Mouse (Mus musculus) midbrain, embryonic 12.5 days (tissue): ENCODE results near the gene Msmb. TPM values are rescaled to one million over a fixed set of nuclear protein-coding genes. Genes with fewer than 3 reads are reported as not detected.
"Not testable (repeated sequence)": the region's sequence is repeated elsewhere in the genome, so short reads cannot be mapped to it uniquely, and the experiment has no call there.

Experiments
- ATAC-seq: fragments of 200-750 bp; cut with Nextera tagmentation; 2 replicates; pipeline ENCODE4 v1.8.0; 2017; ENCODE audit warnings: low read depth, moderate TSS enrichment, moderate library complexity; ENCODE audit not compliant: low FRiP score
- H3K27ac ChIP-seq: fragments of 300-500 bp; sonication (generic); replicated peaks from 2 replicates; pipeline ENCODE4 v1.5.1; 2016; ENCODE audit warnings: mild to moderate bottlenecking
- H3K27me3 ChIP-seq: fragments of 300-500 bp; sonication (generic); 2 replicates; pipeline ENCODE4 v1.6.1; 2016; ENCODE audit warnings: mild to moderate bottlenecking
- H3K36me3 ChIP-seq: fragments of 300-500 bp; sonication (generic); 2 replicates; pipeline ENCODE4 v1.6.1; 2016
- H3K4me1 ChIP-seq: fragments of 300-500 bp; sonication (generic); 2 replicates; pipeline ENCODE4 v1.6.1; 2016
- H3K4me2 ChIP-seq: fragments of 300-500 bp; sonication (generic); replicated peaks from 2 replicates; pipeline ENCODE4 v1.6.1; 2016; ENCODE audit warnings: mild to moderate bottlenecking, moderate library complexity
- H3K4me3 ChIP-seq: fragments of 300-500 bp; sonication (generic); 2 replicates; pipeline ENCODE4 v1.5.1; 2016; ENCODE audit warnings: mild to moderate bottlenecking
- H3K9ac ChIP-seq: fragments of 300-500 bp; sonication (generic); replicated peaks from 2 replicates; pipeline ENCODE4 v1.6.1; 2016; ENCODE audit warnings: mild to moderate bottlenecking, moderate library complexity
- H3K9me3 ChIP-seq: fragments of 300-500 bp; sonication (generic); 2 replicates; pipeline ENCODE4 v1.6.1; 2016; ENCODE audit warnings: mild to moderate bottlenecking
- WGBS: fragments of 180-500 bp; shearing (Covaris S2); methylation state at CpG from one replicate; pipeline ENCODE4 v1.1.7; 2016; 5-methylcytosine and 5-hydroxymethylcytosine counted together
- polyA plus RNA-seq: library from polyadenylated mRNA; unstranded; fragments of >200 nt; fragmentation: Nextera tagmentation; extraction: Ambion mirVana; gene quantifications from 2 replicates; pipeline ENCODE4 v1.2.1, GENCODE M21; 2016

Msmb gene
- polyA plus RNA-seq = not detected in 2 replicates

DNA sequence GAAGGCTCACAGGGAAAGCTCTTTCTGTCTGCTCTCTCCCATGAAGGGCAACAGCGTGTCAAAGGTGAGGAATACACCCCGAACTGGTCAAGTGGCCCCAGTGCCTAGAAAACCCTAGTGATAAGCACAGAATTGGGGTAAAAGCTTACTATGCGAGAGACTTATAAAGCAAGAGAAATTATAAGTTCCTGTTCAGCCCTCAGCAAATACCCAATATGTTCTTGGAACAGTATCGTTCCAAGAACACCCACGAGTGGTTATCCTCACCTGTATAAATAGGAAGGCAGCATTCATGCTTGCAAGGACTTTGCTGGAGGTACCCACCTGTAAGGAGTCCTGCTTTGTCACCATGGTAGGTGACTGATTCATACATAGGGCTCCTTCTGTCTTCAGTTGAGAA lies at the start of gene Msmb:
TSS of gene Msmb (plus strand) at position 301 of the 400 bp plus-strand sequence.
- H3K4me1 ChIP-seq = no peaks in the 10 kb centered on the region
- no peak within 1 kb of the TSS for H3K27ac ChIP-seq
- no peak within 1 kb of the TSS for H3K9ac ChIP-seq
- H3K4me3 ChIP-seq = no peak within 1 kb of the TSS
- H3K27me3 ChIP-seq = no peaks in the 10 kb centered on the region
- H3K4me2 ChIP-seq = no peak within 1 kb of the TSS
- WGBS = 87% methylated on average over 5 of the region's 5 CpGs
- H3K36me3 ChIP-seq = no peaks in the 10 kb centered on the region
- ATAC-seq = no peak
- H3K9me3 ChIP-seq = no peaks in the 10 kb centered on the region

DNA sequence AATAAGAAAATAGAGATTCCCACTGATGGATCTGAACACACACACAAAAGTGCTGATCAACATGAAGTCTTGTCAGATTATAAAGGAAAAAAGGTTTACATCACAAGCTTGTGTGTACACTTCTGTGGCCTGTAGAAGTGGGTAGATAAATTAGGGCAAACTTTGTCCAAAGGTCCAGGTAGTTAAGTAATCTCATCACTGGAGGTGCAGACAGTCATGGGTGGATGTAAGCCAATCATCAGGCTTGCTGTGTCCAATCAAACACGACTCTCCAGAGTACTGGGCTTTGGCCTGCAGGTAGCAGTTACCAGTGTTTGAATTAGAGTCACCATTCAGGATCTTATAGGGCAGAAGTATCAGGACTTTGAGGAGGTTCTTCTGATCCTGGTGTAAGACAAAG lies 48.8 kb upstream of the Msmb start:
- H3K36me3 ChIP-seq = peaks cover 59% of the 10 kb centered on the region

DNA sequence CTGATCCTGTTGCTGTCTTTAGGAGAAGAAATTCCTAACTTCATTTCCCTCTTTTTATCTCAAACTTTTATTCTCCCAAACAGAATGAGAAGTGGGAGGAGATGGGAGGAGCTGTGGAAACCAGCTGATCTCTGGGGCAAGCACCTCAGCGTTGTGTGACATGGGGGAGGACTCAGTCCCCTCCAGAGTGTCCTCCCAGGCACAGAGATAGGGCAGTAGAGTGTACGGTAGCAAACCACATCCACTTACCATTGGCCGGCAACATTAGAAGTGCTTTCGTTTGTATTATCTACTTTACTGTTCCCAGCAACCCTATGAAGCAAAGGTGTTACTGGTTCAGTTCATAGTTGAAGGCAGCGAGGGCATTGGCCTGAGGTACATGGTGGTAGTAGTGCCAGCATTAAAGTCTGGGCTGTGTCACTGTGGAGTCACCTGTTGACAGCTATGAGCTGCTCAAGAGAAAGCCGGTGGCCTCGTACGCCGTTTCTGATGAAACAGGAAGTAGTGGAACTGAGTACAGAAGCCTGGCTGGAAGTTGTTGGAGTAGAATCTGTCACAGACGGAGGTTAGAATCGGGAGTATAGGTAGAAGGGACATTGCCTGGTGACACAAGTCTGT lies 48.2 kb upstream of the Msmb start:
- Histone ChIP-seq H3K4me1 (no peaks in the 10 kb centered on the region), H3K4me2 (no peak overlapping the region), H3K4me3 (no peak overlapping the region), H3K36me3 (peaks cover 64% of the 10 kb centered on the region), H3K9me3 (no peaks in the 10 kb centered on the region), H3K27me3 (no peaks in the 10 kb centered on the region), H3K9ac (no peak overlapping the region), H3K27ac (no peak overlapping the region)
- WGBS = 90% methylated on average over 11 of the region's 11 CpGs
- ATAC-seq = no peak

More for the DNA sequence above, 48.8 kb upstream of the Msmb start:
- no peak for ATAC-seq
- H3K9me3 ChIP-seq = no peaks in the 10 kb centered on the region
- WGBS = 75% methylated on average over 1 of the region's 1 CpGs
- H3K4me2 ChIP-seq = no peak overlapping the region
- no peak overlapping the region for H3K9ac ChIP-seq
- H3K27me3 ChIP-seq = no peaks in the 10 kb centered on the region
- H3K27ac ChIP-seq = no peak overlapping the region
- H3K4me3 ChIP-seq = no peak overlapping the region
- H3K4me1 ChIP-seq = no peaks in the 10 kb centered on the region

DNA sequence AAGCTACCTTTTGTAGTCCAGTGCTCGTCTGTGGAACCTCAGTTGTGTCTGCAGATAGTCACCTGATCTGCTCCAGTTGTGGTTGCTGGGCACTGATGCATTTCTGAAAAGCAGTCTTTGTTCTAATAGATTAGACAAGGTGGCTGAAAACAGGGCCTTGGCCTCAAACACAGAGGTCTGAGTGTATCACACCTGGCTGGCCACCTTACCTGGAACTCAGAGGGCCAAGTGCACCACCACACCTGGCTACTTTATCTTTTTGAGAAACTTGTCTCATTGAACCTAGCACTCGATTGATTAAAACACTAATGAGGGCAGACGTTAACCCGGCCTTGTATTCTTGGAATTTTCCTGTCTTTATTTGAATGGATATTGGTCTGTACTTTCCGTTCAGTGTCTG lies 46.2 kb upstream of the Msmb start:
- no peak overlapping the region for H3K9ac ChIP-seq
- no peak overlapping the region for H3K4me3 ChIP-seq
- ATAC-seq = no peak
- peaks cover 85% of the 10 kb centered on the region for H3K36me3 ChIP-seq
- 92% methylated on average over 5 of the region's 5 CpGs for WGBS
- no peaks in the 10 kb centered on the region for H3K27me3 ChIP-seq
- H3K9me3 ChIP-seq = no peaks in the 10 kb centered on the region
- no peak overlapping the region for H3K4me2 ChIP-seq
- no peaks in the 10 kb centered on the region for H3K4me1 ChIP-seq
- H3K27ac ChIP-seq = no peak overlapping the region

DNA sequence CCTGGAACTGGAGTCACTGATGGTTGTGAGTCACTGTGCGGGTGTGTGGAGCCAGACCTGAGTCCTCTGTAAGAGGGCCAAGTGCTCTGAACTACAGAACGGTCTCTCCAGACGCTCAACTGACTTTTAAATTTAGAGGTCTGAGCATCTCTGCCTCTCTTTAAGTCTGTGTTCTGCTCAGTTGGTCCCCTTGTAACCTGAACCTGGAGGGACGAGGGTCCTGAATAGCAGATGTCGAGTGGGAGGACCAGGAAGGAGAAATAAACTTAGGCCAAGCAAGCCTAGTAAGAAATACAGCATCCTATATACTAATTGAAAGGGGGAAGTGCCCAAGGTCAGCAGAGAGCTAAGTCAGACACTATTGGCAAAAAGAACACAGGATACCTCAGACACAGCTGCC lies 45.1 kb upstream of the Msmb start:
- WGBS = 93% methylated on average over 5 of the region's 5 CpGs
- H3K4me1 ChIP-seq = no peaks in the 10 kb centered on the region
- H3K9me3 ChIP-seq = no peaks in the 10 kb centered on the region
- H3K27me3 ChIP-seq = no peaks in the 10 kb centered on the region
- no peak overlapping the region for H3K4me2 ChIP-seq
- ATAC-seq = no peak
- H3K4me3 ChIP-seq = no peak overlapping the region
- no peak overlapping the region for H3K27ac ChIP-seq
- peaks cover 86% of the 10 kb centered on the region for H3K36me3 ChIP-seq
- H3K9ac ChIP-seq = no peak overlapping the region

DNA sequence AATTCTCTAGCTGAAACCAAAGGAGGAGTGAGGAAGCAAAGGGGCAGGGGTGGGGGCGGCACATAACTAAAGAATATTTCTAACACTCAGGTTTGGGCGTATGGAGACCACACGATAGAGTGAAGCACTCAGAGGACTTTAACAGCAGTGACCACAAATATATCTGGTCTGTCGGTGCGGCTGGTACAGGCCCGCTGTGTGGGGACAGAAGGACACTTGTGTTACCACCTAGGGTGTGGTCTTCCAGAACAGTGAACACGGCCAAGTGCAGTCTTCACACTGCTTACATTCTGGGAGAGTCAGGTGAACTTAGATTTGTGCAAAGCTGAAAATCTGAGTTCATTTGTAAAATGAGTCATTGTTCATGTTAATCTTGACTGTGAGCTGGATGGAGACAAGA lies 44.1 kb upstream of the Msmb start:
- Histone ChIP-seq H3K4me1 (no peaks in the 10 kb centered on the region), H3K27me3 (no peaks in the 10 kb centered on the region), H3K4me3 (no peak overlapping the region), H3K27ac (no peak overlapping the region), H3K9ac (no peak overlapping the region), H3K4me2 (no peak overlapping the region), H3K36me3 (peaks cover 82% of the 10 kb centered on the region), H3K9me3 (no peaks in the 10 kb centered on the region)
- no peak for ATAC-seq
- WGBS = 96% methylated on average over 7 of the region's 7 CpGs

DNA sequence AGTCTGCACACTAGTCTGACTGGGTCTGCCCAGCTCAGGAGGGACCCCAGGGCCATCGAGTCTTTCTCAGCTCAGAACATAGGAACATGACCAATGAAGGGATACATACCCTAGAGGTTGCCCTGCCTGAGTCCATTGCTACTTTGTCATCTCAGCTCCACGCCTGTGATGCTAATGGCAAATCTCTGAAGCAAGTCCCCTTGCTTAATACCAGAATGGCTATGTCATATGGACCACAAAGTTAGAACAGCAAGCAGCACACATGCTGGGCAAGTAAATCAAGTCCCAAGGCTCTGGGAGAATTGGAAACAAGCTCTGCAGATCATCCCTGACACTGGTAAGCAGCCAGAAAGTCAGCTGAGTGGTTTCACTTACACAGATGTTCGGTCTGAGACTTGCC lies 42.9 kb upstream of the Msmb start:
- ATAC-seq = no peak
- Histone ChIP-seq H3K9ac (no peak overlapping the region), H3K36me3 (peaks cover 78% of the 10 kb centered on the region), H3K4me3 (no peak overlapping the region), H3K9me3 (no peaks in the 10 kb centered on the region), H3K4me1 (no peaks in the 10 kb centered on the region), H3K4me2 (no peak overlapping the region), H3K27me3 (no peaks in the 10 kb centered on the region), H3K27ac (no peak overlapping the region)
- WGBS = 87% methylated on average over 3 of the region's 3 CpGs

DNA sequence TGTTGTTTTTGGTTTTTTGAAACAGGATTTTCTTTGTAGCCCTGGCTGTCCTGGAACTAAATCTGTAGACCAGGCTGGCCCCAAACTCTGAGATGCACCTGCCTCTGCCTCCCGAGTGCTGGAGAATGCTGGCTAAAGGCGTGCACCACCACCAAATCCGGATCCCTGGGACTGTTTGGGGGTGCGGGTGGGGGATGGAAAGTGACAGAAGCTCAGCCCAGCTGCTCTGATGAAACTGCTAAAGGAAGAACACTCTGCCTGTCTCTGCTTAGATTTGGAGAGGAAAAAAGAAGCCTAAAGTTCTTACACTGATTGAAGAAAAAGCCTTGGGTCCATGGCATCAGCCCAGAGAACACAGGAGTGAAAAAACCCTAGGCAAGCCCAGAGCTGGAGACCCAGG lies 38.3 kb upstream of the Msmb start:
- Histone ChIP-seq H3K36me3 (peaks cover 38% of the 10 kb centered on the region), H3K4me3 (no peak overlapping the region), H3K4me2 (no peak overlapping the region), H3K4me1 (no peaks in the 10 kb centered on the region), H3K27me3 (no peaks in the 10 kb centered on the region), H3K27ac (no peak overlapping the region), H3K9me3 (no peaks in the 10 kb centered on the region), H3K9ac (no peak overlapping the region)
- 82% methylated on average over 4 of the region's 4 CpGs for WGBS
- ATAC-seq = no peak

DNA sequence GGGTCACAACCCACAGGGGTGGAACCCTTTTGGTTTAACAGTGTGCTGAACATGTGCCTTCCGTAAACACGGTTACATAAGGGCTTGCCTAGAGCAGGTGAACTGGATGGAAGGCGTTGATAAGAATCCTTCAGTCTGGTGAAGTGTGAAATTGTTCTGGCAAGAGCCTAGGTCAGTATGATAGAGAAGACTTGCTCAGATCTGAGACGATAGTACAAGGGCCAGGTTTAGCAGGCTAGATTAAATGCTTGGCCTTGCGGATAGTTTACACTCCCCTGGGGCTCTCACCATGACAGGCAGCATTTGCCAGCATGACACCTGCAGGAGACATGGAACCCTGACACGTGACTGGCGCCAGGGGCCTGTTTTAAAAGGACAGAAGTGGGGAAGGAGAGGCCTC lies 36.2 kb upstream of the Msmb start:
- no peaks in the 10 kb centered on the region for H3K27me3 ChIP-seq
- 61% methylated on average over 7 of the region's 7 CpGs for WGBS
- H3K4me3 ChIP-seq = no peak overlapping the region
- no peak for ATAC-seq
- no peak overlapping the region for H3K27ac ChIP-seq
- H3K4me2 ChIP-seq = no peak overlapping the region
- no peaks in the 10 kb centered on the region for H3K9me3 ChIP-seq
- no peak overlapping the region for H3K9ac ChIP-seq
- no peaks in the 10 kb centered on the region for H3K4me1 ChIP-seq
- H3K36me3 ChIP-seq = peaks cover 16% of the 10 kb centered on the region

DNA sequence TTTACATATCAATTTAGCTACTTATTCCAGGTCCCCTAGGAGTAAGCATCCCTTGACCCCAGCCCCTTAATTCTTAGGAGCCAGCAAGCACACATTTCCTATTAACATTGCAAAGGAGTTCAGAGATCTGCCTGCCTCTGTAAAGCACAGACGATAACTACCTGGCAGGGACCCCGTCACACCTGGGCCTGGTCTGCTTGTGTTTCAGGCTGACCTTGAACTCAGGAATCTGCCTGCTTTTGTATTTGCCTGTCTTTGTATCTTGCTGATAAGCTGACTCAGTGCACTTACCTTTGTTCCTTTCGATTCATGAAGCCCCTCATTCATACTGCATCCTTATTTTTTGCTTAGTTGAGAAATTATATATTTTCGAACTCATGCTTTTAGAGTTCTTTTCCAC lies 34.9 kb upstream of the Msmb start:
- Histone ChIP-seq H3K9me3 (no peaks in the 10 kb centered on the region), H3K9ac (no peak overlapping the region), H3K36me3 (peaks cover 11% of the 10 kb centered on the region; the same call in 1 of the 2 replicates), H3K4me2 (no peak overlapping the region), H3K27ac (no peak overlapping the region), H3K4me3 (no peak overlapping the region), H3K4me1 (no peaks in the 10 kb centered on the region), H3K27me3 (no peaks in the 10 kb centered on the region)
- ATAC-seq = no peak
- WGBS = 88% methylated on average over 4 of the region's 4 CpGs

DNA sequence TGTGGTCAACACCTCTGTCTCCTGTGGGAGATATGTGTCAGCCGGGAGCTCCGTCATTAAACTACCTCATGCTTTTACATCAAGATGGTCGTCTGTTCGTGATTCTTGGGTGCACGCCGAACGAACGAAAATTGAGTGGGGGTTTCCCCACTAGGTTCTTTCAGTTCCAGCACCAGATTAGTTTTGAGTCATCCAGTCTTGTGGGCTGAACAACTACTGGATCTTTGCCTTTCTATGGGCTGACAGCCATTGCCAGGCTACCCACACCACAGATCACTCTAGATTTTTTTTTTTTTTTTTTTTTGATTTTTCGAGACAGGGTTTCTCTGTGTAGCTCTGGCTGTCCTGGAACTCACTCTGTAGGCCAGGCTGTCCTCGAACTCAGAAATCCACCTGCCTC lies 29.7 kb upstream of the Msmb start:
- 90% methylated on average over 10 of the region's 10 CpGs for WGBS
- H3K9ac ChIP-seq = not testable (repeated sequence)

DNA sequence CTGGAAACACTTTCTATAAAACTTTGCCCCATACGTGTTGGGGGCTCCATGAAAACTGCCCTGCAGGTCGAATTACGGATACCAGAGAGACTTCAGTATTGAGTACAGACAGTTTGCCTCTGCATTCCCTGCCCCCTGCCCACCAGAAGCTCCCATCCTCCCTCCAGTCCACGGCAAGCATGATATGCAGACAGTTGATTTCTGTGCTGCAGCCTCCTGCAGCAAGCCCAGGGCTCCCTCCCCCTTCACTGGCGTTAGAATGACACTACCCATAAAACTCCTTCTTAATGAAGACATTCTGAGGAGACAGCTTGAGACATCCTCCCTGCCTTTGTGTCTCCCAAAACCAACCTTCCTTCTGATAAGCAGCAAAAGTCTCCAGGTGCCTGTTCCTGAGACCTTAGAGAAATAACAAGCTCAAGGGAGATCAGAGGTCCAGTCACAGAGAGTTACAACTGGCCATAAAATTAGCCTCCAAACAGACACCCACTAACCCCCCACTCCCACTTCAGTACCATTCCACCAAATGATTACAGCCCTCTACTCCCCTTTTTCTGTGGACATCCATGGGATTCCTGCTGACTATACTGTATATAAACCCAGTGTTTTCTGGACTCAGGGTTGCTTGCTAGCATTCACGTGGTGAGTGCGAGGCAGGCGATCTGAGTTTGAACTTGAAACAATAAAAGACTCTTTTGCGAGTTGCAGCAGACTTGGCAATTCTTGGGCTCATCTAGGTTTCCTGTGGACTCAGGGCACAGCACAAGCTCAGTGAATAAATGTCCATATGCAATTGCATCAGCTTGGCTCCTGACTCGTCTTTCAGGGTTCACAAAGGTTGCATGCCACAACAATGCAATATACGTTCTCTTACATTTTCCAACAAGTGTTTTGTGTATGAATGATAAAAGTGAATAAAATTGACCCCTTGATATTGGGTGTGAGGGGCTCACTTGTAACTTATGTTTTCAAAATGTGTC lies 20.6 kb upstream of the Msmb start:
- Histone ChIP-seq H3K27me3 (no peaks in the 10 kb centered on the region), H3K27ac (no peak overlapping the region), H3K4me1 (no peaks in the 10 kb centered on the region), H3K4me2 (no peak overlapping the region), H3K9me3 (no peaks in the 10 kb centered on the region), H3K9ac (no peak overlapping the region), H3K4me3 (no peak overlapping the region), H3K36me3 (no peaks in the 10 kb centered on the region)
- ATAC-seq = no peak
- WGBS = 76% methylated on average over 11 of the region's 11 CpGs

More for the DNA sequence above, 29.7 kb upstream of the Msmb start:
- not testable (repeated sequence) for H3K36me3 ChIP-seq, H3K4me3 ChIP-seq, H3K27ac ChIP-seq, H3K9me3 ChIP-seq, H3K27me3 ChIP-seq, ATAC-seq, H3K4me2 ChIP-seq, H3K4me1 ChIP-seq
